8 mouse cellular contexts compared by ENCODE assay signal in the genomic region with DNA sequence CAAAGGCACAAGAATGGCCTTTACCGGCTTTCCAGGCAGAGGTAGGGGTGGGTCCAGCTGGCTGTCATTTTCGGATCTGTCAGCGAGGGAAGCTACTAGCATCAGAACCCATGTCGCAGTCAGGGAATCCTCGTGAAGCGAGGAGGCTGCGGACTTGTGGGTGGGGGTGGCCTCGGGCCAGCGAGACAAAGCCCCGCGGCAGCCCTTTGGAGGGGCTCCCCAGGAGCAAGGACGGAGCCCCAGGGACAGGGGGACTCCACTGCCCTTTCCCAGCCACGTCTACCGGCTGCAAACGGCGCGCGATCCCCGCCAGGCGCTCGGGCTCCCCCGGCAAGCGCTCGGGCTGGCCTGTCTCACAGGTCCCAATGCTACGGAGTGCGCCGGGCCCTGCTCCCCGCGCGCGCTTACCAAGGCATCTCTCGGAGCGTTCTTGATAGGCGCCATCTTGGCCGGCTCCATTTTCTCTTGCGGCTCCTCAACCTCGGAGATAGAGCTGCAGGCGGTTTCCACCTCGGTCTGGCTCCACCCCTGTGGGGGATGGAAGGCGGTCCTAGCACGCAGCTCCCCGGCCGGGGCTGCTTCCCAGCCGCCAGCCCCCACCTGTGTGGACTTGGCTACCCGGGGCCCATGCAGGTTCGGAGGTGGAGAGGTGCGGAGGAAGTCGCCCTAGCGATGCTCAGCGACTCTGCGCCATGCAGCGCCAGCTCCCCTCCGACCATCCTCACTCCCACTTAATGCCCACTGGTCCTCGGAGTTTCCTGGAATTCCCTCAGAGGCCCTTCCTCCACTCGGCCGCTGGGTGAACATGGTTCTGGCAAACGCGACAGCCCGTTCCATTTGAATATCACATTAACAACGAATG. TPM values are rescaled to one million over a fixed set of nuclear protein-coding genes. Genes with fewer than 3 reads are reported as not detected.
A peak's percentile ranks its signal among the peaks of the same experiment; 100 is the strongest.
DNase-seq lines count a peak whose midpoint lies in the region; ATAC-seq and TF ChIP-seq lines count a peak whose summit lies in the region.

No protein-coding gene starts in this region.

- 22% methylated on average over 56 of the region's 60 CpGs for WGBS in hindbrain, embryonic 13.5 days

- in situ Hi-C loops in Patski (cut with MboI; ENCODE audit: low pct_unique_long_range_greater_than_20kb), result no loop called here

- no peaks in the 10 kb centered on the region for H3K9me3 ChIP-seq in hindbrain, embryonic 13.5 days

- peak; percentile 86 for ATAC-seq in Patski
- peak; percentile 96 for ATAC-seq in hindbrain, embryonic 13.5 days (ENCODE audit: low FRiP score)

- CTCF ChIA-PET in Patski (lab: Charles Lee), result no interaction called here

- peak overlapping the region; percentile 94 for H3K27ac ChIP-seq in hindbrain, embryonic 13.5 days

- H3K4me1 ChIP-seq in hindbrain, embryonic 13.5 days (replicated peaks), result no peaks in the 10 kb centered on the region

- H3K4me3 ChIP-seq in hindbrain, embryonic 13.5 days, result peak overlapping the region; percentile 55

- H3K36me3 ChIP-seq in hindbrain, embryonic 13.5 days, result no peaks in the 10 kb centered on the region

- H3K4me2 ChIP-seq in hindbrain, embryonic 13.5 days, result peak overlapping the region; percentile 47

- no peak for DNase-seq in Patski (ENCODE audit: low read depth, low spot score)
- DNase-seq in cerebellum, postnatal 10 days, result peak; percentile 83 to 84
- peak; percentile 53 to 61 for DNase-seq in frontal cortex, postnatal 14 days (ENCODE audit: low spot score in 2 of 2)
- peak; percentile 49 to 50 for DNase-seq in layer of hippocampus, postnatal 25 days (ENCODE audit: extremely low spot score in 1 of 2, low spot score in 1 of 2)
- DNase-seq in lung, postnatal 14 days, result peak; percentile 71
- peak; percentile 44 for DNase-seq in retina, adult 2 months (ENCODE audit: low read depth, low spot score)
- DNase-seq in thymus, postnatal 25 days, result peak; percentile 70

- POLR2A ChIA-PET in Patski (lab: Charles Lee), result no interaction called here

- H3K27me3 ChIP-seq in Patski, result peaks cover 30% of the 10 kb centered on the region
- H3K27me3 ChIP-seq in hindbrain, embryonic 13.5 days, result no peaks in the 10 kb centered on the region

- H3K9ac ChIP-seq in hindbrain, embryonic 13.5 days, result peak overlapping the region; percentile 78

- no peak for TF ChIP-seq CTCF in Patski (IDR thresholded peaks at IDR 0.05)

RNA-seq across cellular contexts. Expression of a gene that starts 1.6 kb away (rescaled TPM):
- 4.8 TPM for polyA plus RNA-seq in Patski (2021)
- 15.6 TPM in 2 replicates for polyA plus RNA-seq in hindbrain, embryonic 13.5 days (2015; fragmentation: Nextera tagmentation; extraction: Ambion mirVana)
- total RNA-seq in layer of hippocampus, postnatal 25 days (2021), result 10 to 100 TPM; 23.3 to 23.9 TPM

RNA-seq across cellular contexts. Expression of a gene that starts 32.5 kb away (rescaled TPM):
- 720 TPM for polyA plus RNA-seq in Patski (2021)
- polyA plus RNA-seq in hindbrain, embryonic 13.5 days (2015; fragmentation: Nextera tagmentation; extraction: Ambion mirVana), result 262 and 266 TPM in 2 replicates
- total RNA-seq in layer of hippocampus, postnatal 25 days (2021), result 100 to 1,000 TPM; 448 to 493 TPM

RNA-seq across cellular contexts. Expression of a gene that starts 35.8 kb away (rescaled TPM):
- polyA plus RNA-seq in Patski (2021), result not detected
- not detected in 2 replicates for polyA plus RNA-seq in hindbrain, embryonic 13.5 days (2015; fragmentation: Nextera tagmentation; extraction: Ambion mirVana)
- total RNA-seq in layer of hippocampus, postnatal 25 days (2021), result not detected
